Mouse (Mus musculus): Measurements from ENCODE around the gene Trp53bp1.

DNA sequence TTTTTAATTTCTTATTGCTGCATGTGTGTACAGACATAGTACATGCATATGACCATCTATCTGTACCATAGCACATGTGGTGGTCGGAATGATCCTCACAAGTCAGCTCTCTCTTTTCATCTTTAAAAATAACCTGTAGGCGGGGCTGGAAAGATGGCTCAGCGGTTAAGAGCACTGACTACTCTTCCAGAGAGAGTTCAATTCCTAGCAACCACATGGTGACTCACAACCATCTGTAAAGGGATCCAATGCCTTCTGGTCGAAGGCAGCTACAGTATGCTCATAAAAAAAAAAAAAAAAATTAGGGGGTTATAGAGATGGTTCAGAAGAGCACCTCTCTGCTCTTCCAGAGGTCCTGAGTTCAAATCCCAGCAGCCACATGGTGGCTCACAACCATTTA, 31.8 kb downstream of the Trp53bp1 start:
- TF ChIP-seq POLR2A (IDR thresholded peaks at IDR 0.05; ENCODE audit: low read depth, low read length) (no peak), CTCF (IDR thresholded peaks at IDR 0.05; ENCODE audit: extremely low read depth, insufficient read depth, insufficient read length, insufficient replicate concordance) (no peak)
